Mouse (Mus musculus) erythroblast, embryonic 14.5 days (primary cell): ENCODE results near the gene Dnajc15.

Source experiments
- GATA1 ChIP-seq: IDR thresholded peaks from 2 replicates; pipeline ENCODE4 v1.6.1; 2012; ENCODE audit warnings: low read length, inconsistent platforms, mixed read lengths
- TAL1 ChIP-seq: IDR thresholded peaks from 3 replicates; pipeline ENCODE4 v1.6.1; 2012; ENCODE audit warnings: low read length, inconsistent platforms, mixed read lengths

GRCm38 (mm10) chr14:77795240-77795639 is 79.7 kb downstream of the Dnajc15 start:
- no peak for TF ChIP-seq GATA1
- TF ChIP-seq TAL1: no peak
